Mouse (Mus musculus) testis, postnatal 14 days (tissue): ENCODE data around the gene Bhlhe41.

ENCODE experiments used
- DNase-seq: peaks from one replicate; pipeline ENCODE4 v3.0.0; 2021; ENCODE audit warnings: low spot score

The Bhlhe41 gene

GRCm38 (mm10) chr6:145870991-145871390 is 5.6 kb upstream of the Bhlhe41 start:
- DNase-seq = no peak

- no peak for DNase-seq
Observed at GRCm38 (mm10) chr6:145867111-145867510, 1.8 kb upstream of the Bhlhe41 start.

GRCm38 (mm10) chr6:145865886-145866851 is 811 bp upstream of the Bhlhe41 start:
- peak; percentile 78 for DNase-seq

- DNase-seq = no peak
Observed at GRCm38 (mm10) chr6:145864171-145864570, 1.2 kb downstream of the Bhlhe41 start.

GRCm38 (mm10) chr6:145863065-145863971 is 2.0 kb downstream of the Bhlhe41 start:
- peak; percentile 56 for DNase-seq

- peak; percentile 19 for DNase-seq
Observed at GRCm38 (mm10) chr6:145862739-145863064, 2.7 kb downstream of the Bhlhe41 start.

- no peak for DNase-seq
Observed at GRCm38 (mm10) chr6:145862321-145862720, 3.0 kb downstream of the Bhlhe41 start.

- no peak for DNase-seq
Observed at GRCm38 (mm10) chr6:145861462-145862227, 3.7 kb downstream of the Bhlhe41 start.

GRCm38 (mm10) chr6:145860350-145860749 is 5.0 kb downstream of the Bhlhe41 start:
- no peak for DNase-seq

- no peak for DNase-seq
Observed at GRCm38 (mm10) chr6:145858414-145858813, 6.9 kb downstream of the Bhlhe41 start.

- no peak for DNase-seq
Observed at GRCm38 (mm10) chr6:145857428-145857827, 7.9 kb downstream of the Bhlhe41 start.

GRCm38 (mm10) chr6:145855720-145856551 is 9.4 kb downstream of the Bhlhe41 start:
- peak; percentile 90 for DNase-seq

GRCm38 (mm10) chr6:145854756-145855155 is 10.6 kb downstream of the Bhlhe41 start:
- DNase-seq = no peak

GRCm38 (mm10) chr6:145853356-145854079 is 11.8 kb downstream of the Bhlhe41 start:
- DNase-seq = no peak

- no peak for DNase-seq
Observed at GRCm38 (mm10) chr6:145852708-145853107, 12.7 kb downstream of the Bhlhe41 start.

GRCm38 (mm10) chr6:145851956-145852355 is 13.4 kb downstream of the Bhlhe41 start:
- no peak for DNase-seq

GRCm38 (mm10) chr6:145850789-145851188 is 14.6 kb downstream of the Bhlhe41 start:
- peak; percentile 58 for DNase-seq

- DNase-seq = no peak
Observed at GRCm38 (mm10) chr6:145847661-145848060, 17.7 kb downstream of the Bhlhe41 start.

- DNase-seq = no peak
Observed at GRCm38 (mm10) chr6:145846948-145847347, 18.4 kb downstream of the Bhlhe41 start.

GRCm38 (mm10) chr6:145846076-145846475 is 19.3 kb downstream of the Bhlhe41 start:
- no peak for DNase-seq
